Mouse (Mus musculus) kidney, embryonic 15.5 days (tissue): ENCODE measurements around the gene St7. TPM values are rescaled to one million over a fixed set of nuclear protein-coding genes. Genes with fewer than 3 reads are reported as not detected.
A peak's percentile ranks its signal among the peaks of the same experiment; 100 is the strongest.

ENCODE experiments used
- ATAC-seq: fragments of 200-750 bp; cut with Nextera tagmentation; replicated peaks from 2 replicates; pipeline ENCODE4 v1.8.0; 2017; ENCODE audit warnings: moderate TSS enrichment; ENCODE audit not compliant: low FRiP score
- H3K27ac ChIP-seq: fragments of 300-500 bp; sonication (generic); 2 replicates; pipeline ENCODE4 v1.5.1; 2015; ENCODE audit warnings: mild to moderate bottlenecking, inconsistent platforms
- H3K27me3 ChIP-seq: fragments of 300-500 bp; sonication (generic); 2 replicates; pipeline ENCODE4 v1.6.1; 2015; ENCODE audit warnings: inconsistent platforms
- H3K36me3 ChIP-seq: fragments of 300-500 bp; sonication (generic); 2 replicates; pipeline ENCODE4 v1.6.1; 2015; ENCODE audit warnings: inconsistent platforms
- H3K4me1 ChIP-seq: fragments of 300-500 bp; sonication (generic); 2 replicates; pipeline ENCODE4 v1.6.1; 2015; ENCODE audit warnings: inconsistent platforms
- H3K4me2 ChIP-seq: fragments of 300-500 bp; sonication (generic); 2 replicates; pipeline ENCODE4 v1.6.1; 2015; ENCODE audit warnings: moderate library complexity, mild to moderate bottlenecking, inconsistent platforms
- H3K4me3 ChIP-seq: fragments of 300-500 bp; sonication (generic); replicated peaks from 2 replicates; pipeline ENCODE4 v1.5.1; 2015; ENCODE audit warnings: mild to moderate bottlenecking, inconsistent platforms
- H3K9ac ChIP-seq: fragments of 300-500 bp; sonication (generic); 2 replicates; pipeline ENCODE4 v1.6.1; 2015; ENCODE audit warnings: mild to moderate bottlenecking, inconsistent platforms
- H3K9me3 ChIP-seq: fragments of 300-500 bp; sonication (generic); replicated peaks from 2 replicates; pipeline ENCODE4 v1.6.1; 2016; ENCODE audit warnings: inconsistent platforms
- WGBS: fragments of 180-500 bp; shearing (Covaris S2); methylation state at CpG from one replicate; pipeline ENCODE4 v1.1.7; 2015; ENCODE audit warnings: mixed read lengths; 5-methylcytosine and 5-hydroxymethylcytosine counted together
- polyA plus RNA-seq: library from polyadenylated mRNA; unstranded; fragments of >200 nt; fragmentation: Nextera tagmentation; extraction: Ambion mirVana; gene quantifications from 2 replicates; pipeline ENCODE4 v1.2.1, GENCODE M21; 2015

The St7 gene
- polyA plus RNA-seq, 1 experiment from 2014 or later, result 20.3 TPM

DNA sequence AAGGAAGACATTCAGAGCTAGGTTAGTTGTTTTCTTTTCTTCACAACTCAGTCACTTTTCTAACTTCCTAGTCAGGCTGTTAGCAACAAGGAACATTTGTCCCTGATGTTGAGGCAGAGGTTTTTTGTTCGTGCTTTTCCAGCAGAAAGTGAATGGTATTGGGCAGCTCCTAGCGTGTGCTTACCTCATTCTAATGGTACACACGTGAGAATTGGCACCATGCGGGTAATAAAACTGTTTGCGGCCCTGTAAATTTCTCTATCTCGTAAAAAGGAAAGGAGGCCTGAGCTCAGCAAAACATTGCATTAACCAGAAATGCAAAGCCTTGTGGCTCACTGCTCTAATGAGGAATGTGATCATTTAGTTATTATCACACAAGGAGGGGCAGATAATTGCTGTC, 143.0 kb downstream of the St7 start:
- Histone ChIP-seq H3K9ac (no peak overlapping the region), H3K27ac (no peak overlapping the region), H3K9me3 (no peaks in the 10 kb centered on the region), H3K4me1 (no peaks in the 10 kb centered on the region), H3K36me3 (peaks cover 7% of the 10 kb centered on the region; the same call in 1 of the 2 replicates), H3K4me3 (no peak overlapping the region), H3K4me2 (no peak overlapping the region), H3K27me3 (no peaks in the 10 kb centered on the region)
- no peak for ATAC-seq
- 53% methylated on average over 6 of the region's 6 CpGs for WGBS

DNA sequence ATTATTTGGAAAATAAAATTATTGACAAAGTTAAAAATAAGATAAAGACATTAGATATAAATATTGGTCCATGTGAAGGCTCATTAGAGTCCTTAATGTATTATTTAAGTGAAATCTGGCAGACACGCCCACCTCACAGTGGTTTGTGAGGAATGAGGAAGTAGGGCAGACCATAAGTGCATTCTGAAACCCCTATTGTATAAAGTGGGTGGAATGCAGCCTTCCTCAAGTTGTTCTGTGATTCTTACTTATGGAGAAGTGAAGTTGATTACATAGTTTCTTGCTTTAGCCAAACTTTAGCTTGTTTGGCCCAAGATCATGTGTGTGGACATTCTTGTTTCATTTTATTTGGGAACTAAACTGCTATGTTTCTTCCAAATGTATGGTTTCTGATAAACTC, 144.9 kb downstream of the St7 start:
- H3K9me3 ChIP-seq, result no peaks in the 10 kb centered on the region
- H3K4me2 ChIP-seq, result no peak overlapping the region
- ATAC-seq, result no peak
- H3K27ac ChIP-seq, result no peak overlapping the region
- H3K36me3 ChIP-seq, result peaks cover 8% of the 10 kb centered on the region; the same call in 1 of the 2 replicates
- 86% methylated on average over 1 of the region's 1 CpGs for WGBS
- no peak overlapping the region for H3K4me3 ChIP-seq
- no peaks in the 10 kb centered on the region for H3K27me3 ChIP-seq
- H3K4me1 ChIP-seq, result no peaks in the 10 kb centered on the region
- H3K9ac ChIP-seq, result no peak overlapping the region

DNA sequence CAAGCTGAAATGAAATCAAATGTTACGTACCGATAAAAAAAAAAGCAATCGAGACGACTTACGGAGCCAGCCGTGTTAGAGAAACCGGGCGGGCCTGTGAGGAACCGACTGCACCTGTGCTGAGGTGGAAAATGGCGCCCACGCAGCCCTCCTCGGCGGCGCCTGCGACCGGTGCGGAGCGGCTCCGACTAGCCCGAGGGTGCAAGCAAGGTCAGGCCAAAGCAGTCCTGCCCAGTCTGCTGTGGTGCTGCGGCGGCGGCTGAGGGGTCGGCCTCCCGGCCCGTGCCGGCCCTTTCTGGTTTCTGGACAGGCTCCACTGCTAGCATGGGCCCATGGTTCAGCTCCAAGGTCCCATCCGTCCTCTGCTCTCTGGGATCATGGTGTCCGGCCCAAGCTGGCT, 147.7 kb downstream of the St7 start:
- no peak overlapping the region for H3K4me2 ChIP-seq
- H3K27me3 ChIP-seq, result no peaks in the 10 kb centered on the region
- WGBS, result 86% methylated on average over 29 of the region's 29 CpGs
- H3K36me3 ChIP-seq, result peaks cover 8% of the 10 kb centered on the region; the same call in 1 of the 2 replicates
- H3K9ac ChIP-seq, result no peak overlapping the region
- ATAC-seq, result peak; percentile 54
- no peak overlapping the region for H3K4me3 ChIP-seq
- no peak overlapping the region for H3K27ac ChIP-seq
- no peaks in the 10 kb centered on the region for H3K9me3 ChIP-seq
- H3K4me1 ChIP-seq, result no peaks in the 10 kb centered on the region

DNA sequence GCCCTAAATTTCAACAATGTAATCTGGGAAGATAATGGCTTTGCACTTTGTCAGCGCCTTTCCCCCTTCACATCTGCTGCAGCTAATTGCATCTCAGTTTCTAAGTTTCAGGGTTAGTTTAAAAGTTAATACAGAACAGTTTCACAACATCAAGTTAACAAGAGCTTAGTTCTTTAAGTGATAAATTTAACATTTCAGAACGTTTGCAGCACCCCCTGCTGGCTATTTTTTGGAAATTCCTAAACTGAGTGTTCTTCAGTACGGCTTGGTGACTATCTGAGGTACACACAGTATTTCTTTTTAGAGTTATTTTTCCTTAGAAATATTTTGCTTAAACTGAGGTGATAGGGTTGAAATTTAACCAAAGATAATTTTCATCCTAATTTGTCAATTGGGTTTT, 150.0 kb downstream of the St7 start:
- Histone ChIP-seq H3K27me3 (no peaks in the 10 kb centered on the region), H3K4me3 (no peak overlapping the region), H3K36me3 (peaks cover 8% of the 10 kb centered on the region), H3K9ac (no peak overlapping the region), H3K4me2 (no peak overlapping the region), H3K27ac (no peak overlapping the region), H3K9me3 (no peaks in the 10 kb centered on the region), H3K4me1 (no peaks in the 10 kb centered on the region)
- 37% methylated on average over 3 of the region's 3 CpGs for WGBS
- ATAC-seq, result no peak

DNA sequence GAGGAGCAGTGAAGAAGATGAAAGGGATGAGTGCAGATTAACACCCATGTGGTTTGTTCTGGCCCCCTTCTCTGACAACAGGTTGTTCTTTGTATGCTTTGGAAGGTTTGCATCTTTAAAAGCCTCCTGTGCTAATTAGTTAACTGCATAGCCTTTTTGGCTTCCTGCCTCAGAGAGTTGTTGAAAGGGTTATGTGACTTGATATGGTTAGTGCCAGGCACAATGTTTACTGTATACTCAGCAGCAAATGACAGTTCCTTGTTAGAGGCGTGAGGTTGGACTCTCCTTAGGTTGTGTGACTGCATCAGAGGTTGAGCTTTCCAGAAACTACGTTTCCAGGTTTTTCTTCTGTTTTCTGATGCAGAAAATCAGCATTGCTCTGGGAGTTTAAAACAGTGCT, 158.6 kb downstream of the St7 start:
- ATAC-seq, result no peak
- H3K27me3 ChIP-seq, result no peaks in the 10 kb centered on the region
- H3K4me2 ChIP-seq, result no peak overlapping the region
- no peak overlapping the region for H3K9ac ChIP-seq
- no peaks in the 10 kb centered on the region for H3K9me3 ChIP-seq
- H3K4me1 ChIP-seq, result no peaks in the 10 kb centered on the region
- 52% methylated on average over 2 of the region's 2 CpGs for WGBS
- H3K4me3 ChIP-seq, result no peak overlapping the region
- no peak overlapping the region for H3K27ac ChIP-seq
- H3K36me3 ChIP-seq, result peaks cover 4% of the 10 kb centered on the region

DNA sequence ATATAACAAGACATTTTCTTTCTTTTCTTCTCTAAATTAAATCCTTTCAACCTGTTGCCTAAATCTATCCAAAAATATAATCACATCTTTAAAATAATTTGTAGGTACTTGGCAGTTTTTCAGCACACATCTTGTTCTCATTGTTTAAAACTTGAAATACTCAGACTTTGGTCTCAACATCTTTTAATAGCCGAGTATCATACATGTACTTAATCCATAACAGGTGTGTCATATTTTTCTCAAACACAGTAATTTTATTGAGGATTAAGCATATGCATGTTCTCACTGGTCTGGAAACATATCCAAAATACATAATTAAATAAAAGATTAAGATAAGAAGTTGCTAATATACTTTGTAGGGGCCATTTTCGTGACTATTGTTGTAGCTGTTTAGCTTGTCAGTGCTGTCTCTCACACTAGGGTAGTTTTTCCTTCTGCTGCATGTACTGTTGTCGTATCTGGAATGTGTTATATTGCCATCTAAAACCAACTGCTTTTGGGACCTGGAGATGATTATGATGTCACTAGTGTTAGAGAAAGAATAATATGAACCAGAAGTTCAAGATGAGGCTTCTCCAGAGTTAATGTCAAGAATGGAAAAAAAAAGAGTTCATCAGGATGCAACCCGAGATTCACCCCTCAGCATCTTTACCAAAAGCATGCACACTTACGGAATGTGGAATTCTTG, 161.0 kb downstream of the St7 start:
- no peaks in the 10 kb centered on the region for H3K27me3 ChIP-seq
- H3K9ac ChIP-seq, result no peak overlapping the region
- no peak for ATAC-seq
- H3K4me2 ChIP-seq, result no peak overlapping the region
- WGBS, result 83% methylated on average over 5 of the region's 5 CpGs
- no peaks in the 10 kb centered on the region for H3K4me1 ChIP-seq
- peaks cover 4% of the 10 kb centered on the region; the same call in 1 of the 2 replicates for H3K36me3 ChIP-seq
- no peak overlapping the region for H3K27ac ChIP-seq
- no peaks in the 10 kb centered on the region for H3K9me3 ChIP-seq
- H3K4me3 ChIP-seq, result no peak overlapping the region

DNA sequence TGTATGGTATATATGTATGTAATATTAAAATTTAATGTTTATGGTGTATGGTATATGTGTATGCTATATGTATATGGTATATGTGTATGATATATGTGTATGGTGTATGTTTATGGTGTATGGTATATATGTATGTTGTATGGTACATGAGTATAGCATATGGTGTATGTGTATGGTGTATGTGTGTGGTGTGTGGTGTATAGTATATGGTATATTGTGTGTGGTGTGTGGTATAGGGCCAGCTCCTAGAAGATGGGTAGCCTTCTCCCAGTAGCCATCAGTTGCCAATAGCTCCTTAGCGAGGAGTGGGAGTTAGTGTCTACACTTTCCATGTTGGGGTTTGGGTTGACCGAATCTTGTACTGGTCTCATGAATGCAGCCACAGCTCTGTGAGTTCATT, 162.9 kb downstream of the St7 start:
- Histone ChIP-seq H3K27ac (no peak overlapping the region), H3K36me3 (peaks cover 8% of the 10 kb centered on the region; the same call in 1 of the 2 replicates), H3K9ac (no peak overlapping the region), H3K4me2 (no peak overlapping the region), H3K9me3 (no peaks in the 10 kb centered on the region), H3K4me3 (no peak overlapping the region), H3K4me1 (no peaks in the 10 kb centered on the region), H3K27me3 (no peaks in the 10 kb centered on the region)
- 90% methylated on average over 2 of the region's 2 CpGs for WGBS
- ATAC-seq, result no peak

DNA sequence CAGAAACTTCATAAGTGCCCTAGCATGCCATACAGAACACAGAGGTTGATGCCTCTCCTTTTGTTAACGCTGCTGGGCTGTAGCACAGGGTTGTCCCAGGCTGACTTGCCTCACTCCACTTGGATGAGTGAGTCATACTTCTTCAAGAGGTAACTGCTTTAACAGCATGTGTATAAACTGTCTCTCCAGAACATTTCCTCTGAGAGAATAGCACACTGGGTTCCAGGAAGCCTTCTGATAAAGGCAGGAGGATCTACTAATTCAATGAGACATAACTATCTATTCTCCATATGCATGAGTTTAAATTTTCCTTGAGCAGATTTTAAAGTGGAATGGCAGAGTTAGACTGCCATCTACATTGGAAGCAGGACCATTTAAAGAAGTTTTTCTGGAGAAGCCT, 166.8 kb downstream of the St7 start:
- no peak for ATAC-seq
- Histone ChIP-seq H3K4me1 (no peaks in the 10 kb centered on the region), H3K4me2 (no peak overlapping the region), H3K4me3 (no peak overlapping the region), H3K27ac (no peak overlapping the region), H3K9me3 (no peaks in the 10 kb centered on the region), H3K36me3 (0 out of 2 replicates have a peak, but pooled peaks cover 4% of the 10 kb centered on the region), H3K27me3 (no peaks in the 10 kb centered on the region), H3K9ac (no peak overlapping the region)
- 78% methylated on average over 1 of the region's 1 CpGs for WGBS

DNA sequence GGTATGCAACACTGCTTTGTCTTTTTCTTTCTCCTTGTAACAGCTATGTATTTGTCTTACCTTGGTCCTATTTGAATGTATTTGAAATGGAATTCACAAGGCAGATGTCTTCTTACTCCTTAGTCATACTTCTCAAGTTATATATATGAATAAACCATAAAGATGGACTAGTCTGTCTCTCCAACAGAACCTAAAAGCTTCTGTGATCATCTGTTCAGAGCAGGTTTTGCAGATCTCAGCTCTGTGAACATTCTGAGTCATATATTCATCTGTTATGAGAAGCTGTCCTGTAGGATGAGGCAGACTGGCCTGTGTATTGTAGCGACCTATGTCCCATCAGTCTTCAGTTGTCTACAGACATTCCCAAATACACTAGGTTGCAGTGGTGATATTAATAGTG, 167.7 kb downstream of the St7 start:
- WGBS, result 96% methylated on average over 1 of the region's 1 CpGs
- no peak overlapping the region for H3K4me2 ChIP-seq
- no peak overlapping the region for H3K4me3 ChIP-seq
- H3K9me3 ChIP-seq, result no peaks in the 10 kb centered on the region
- H3K4me1 ChIP-seq, result no peaks in the 10 kb centered on the region
- H3K27me3 ChIP-seq, result no peaks in the 10 kb centered on the region
- H3K9ac ChIP-seq, result no peak overlapping the region
- 0 out of 2 replicates have a peak, but pooled peaks cover 4% of the 10 kb centered on the region for H3K36me3 ChIP-seq
- no peak overlapping the region for H3K27ac ChIP-seq
- ATAC-seq, result no peak

DNA sequence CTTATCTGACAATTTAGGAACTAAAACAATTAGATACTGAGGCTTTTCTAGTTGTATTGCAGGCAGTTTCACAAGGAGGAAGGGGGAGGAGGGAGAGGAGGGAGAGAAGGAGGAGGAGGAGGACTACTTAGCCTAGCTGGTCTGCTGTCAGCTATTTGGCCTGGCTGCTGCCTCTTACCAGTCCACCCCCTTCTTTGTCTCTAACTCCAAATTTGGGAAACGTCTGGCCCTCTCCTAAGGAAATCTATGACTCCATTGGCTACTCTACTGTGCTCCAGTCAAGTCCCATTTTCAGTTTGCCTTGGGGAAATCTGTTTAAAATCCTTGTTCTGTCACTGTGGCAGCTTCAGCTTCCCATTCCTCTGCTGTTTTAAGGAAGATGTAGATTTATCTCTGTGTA, 175.1 kb downstream of the St7 start:
- 48% methylated on average over 1 of the region's 1 CpGs for WGBS
- ATAC-seq, result no peak
- Histone ChIP-seq H3K27me3 (no peaks in the 10 kb centered on the region), H3K9ac (no peak overlapping the region), H3K4me3 (no peak overlapping the region), H3K27ac (no peak overlapping the region), H3K4me2 (no peak overlapping the region), H3K4me1 (no peaks in the 10 kb centered on the region), H3K36me3 (peaks cover 4% of the 10 kb centered on the region; the same call in 1 of the 2 replicates), H3K9me3 (no peaks in the 10 kb centered on the region)

DNA sequence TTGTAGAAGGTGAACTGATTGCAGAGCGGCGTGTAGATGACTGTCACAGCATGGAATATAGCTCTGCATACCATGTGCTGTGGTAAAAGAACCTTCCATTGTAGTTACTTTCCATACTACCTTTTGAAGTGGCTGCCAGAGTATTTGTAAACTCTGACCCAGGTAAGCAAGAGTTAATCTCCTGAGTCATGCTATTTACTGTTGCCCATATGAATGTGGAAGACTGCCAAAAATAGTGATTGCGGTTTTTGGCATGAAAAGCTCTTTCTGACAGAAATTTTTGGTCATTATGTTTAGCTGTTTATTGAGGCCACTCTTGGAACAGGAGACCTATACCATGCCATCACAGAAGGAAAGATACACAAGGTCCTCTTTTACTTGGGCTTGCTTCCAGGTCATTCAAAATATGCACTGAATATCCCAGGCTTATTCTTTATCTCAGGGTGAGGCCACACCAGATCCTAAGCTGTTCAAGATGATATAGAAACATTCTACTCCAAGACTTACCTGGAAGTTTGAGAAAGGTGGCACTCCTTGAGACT, 179.2 kb downstream of the St7 start:
- no peaks in the 10 kb centered on the region for H3K27me3 ChIP-seq
- no peak overlapping the region for H3K9ac ChIP-seq
- H3K4me3 ChIP-seq, result no peak overlapping the region
- H3K9me3 ChIP-seq, result no peaks in the 10 kb centered on the region
- no peak overlapping the region for H3K27ac ChIP-seq
- peaks cover 4% of the 10 kb centered on the region; the same call in 1 of the 2 replicates for H3K36me3 ChIP-seq
- H3K4me2 ChIP-seq, result no peak overlapping the region
- H3K4me1 ChIP-seq, result no peaks in the 10 kb centered on the region
- WGBS, result 77% methylated on average over 3 of the region's 3 CpGs
- no peak for ATAC-seq

DNA sequence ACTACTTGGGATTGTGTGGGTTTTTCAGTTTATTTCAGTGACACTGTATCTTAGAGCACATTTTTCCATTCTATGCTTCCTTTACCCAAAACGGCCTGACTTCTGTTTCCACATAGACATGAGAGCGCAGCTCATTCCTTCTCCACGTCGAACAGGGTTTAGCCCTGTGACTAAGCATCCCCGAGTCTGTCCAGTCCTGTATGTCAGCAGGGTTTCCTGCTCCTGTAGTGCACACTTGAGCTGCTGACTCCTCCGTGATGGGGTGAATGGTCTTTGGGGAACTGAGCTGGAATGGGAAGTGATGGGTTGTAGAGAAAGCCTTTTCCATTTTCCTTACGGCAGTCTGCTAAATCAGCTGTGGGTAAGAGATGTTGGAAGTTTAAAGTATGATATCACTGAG, 182.9 kb downstream of the St7 start:
- no peaks in the 10 kb centered on the region for H3K9me3 ChIP-seq
- H3K9ac ChIP-seq, result no peak overlapping the region
- WGBS, result 77% methylated on average over 7 of the region's 7 CpGs
- H3K4me1 ChIP-seq, result no peaks in the 10 kb centered on the region
- no peaks in the 10 kb centered on the region for H3K27me3 ChIP-seq
- no peak overlapping the region for H3K27ac ChIP-seq
- H3K4me3 ChIP-seq, result no peak overlapping the region
- ATAC-seq, result no peak
- H3K4me2 ChIP-seq, result no peak overlapping the region
- H3K36me3 ChIP-seq, result no peaks in the 10 kb centered on the region
